Mouse (Mus musculus) neutrophil, adult 59 days (primary cell): Measurements from ENCODE around the gene Gm7102. TPM values are rescaled to one million over a fixed set of nuclear protein-coding genes. Genes with fewer than 3 reads are reported as not detected.

ENCODE experiments used
- total RNA-seq, 2 experiments: library from RNA; stranded (reverse); gene quantifications; 1 replicate in 1 of 2; 2 replicates in 1 of 2; pipeline ENCODE4 v1.2.4; 2023

Gm7102 gene
- total RNA-seq = not detected

DNA sequence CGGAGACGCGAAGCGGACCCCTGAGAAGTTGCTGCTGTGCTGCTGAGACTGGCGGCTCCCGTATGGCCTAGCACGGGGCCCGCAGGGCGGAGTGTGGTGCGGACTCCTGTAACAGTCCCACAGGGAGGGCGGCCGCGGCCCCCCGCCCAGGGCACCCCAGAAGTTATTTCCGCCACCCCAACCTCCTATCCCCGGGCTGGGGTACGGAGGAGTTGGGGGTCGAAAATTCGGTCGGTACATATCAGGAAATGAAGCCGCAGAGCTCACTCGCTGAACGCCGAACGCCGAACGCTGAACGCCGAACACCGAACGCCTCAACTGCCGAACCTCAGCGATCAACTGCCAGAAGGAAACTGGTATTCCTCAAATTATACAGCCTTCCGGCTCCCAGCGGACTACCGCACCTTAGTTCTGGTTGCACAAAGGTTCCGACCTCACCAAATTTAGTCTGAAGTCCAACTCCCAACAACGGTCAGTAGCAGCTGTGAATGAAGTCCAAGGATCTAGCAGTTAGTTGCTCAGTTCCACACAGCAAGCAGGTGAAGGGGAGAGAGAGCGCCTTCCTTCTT, at the start of gene Gm7102:
Gene Gm7102 (minus strand): TSS at position 554 of the 569 bp plus-strand sequence.

GRCm38 (mm10) chr19:61183590-61183989, 7.5 kb upstream of the Gm7102 start, which contains the start of gene Gm6020:
Gene Gm6020, plus strand, starts transcription at chr19:61183890.

GRCm38 (mm10) chr19:61140342-61141206, 35.5 kb downstream of the Gm7102 start, which contains the start of gene Zfp950:
Gene Zfp950, minus strand, starts transcription at chr19:61140840.

Other genes with a start within 250 kb of the Gm7102 start
- 10 to 100 TPM; 13.7 to 21.9 TPM for gene Zfp950, start 35.5 kb downstream of the Gm7102 start, total RNA-seq
- gene Gm6020, start 7.6 kb upstream of the Gm7102 start, total RNA-seq = not detected
- gene Csf2ra, start 52.1 kb upstream of the Gm7102 start, total RNA-seq = 1,000 to 10,000 TPM in 1 of 2 experiments, 100 to 1,000 TPM in 1; 955 to 1,008 TPM
- not detected for gene Gm21060, start 120.8 kb upstream of the Gm7102 start, total RNA-seq